Mouse (Mus musculus): ENCODE measurements around the gene 1700019N19Rik. TPM values are rescaled to one million over a fixed set of nuclear protein-coding genes. Genes with fewer than 3 reads are reported as not detected.

Gene 1700019N19Rik
- polyA plus RNA-seq, 1 experiment, result 0.35 TPM

- Histone ChIP-seq H3K4me3 (ENCODE audit: control insufficient read depth, insufficient read depth, low read length) (no peak overlapping the region), H3K36me3 (ENCODE audit: control insufficient read depth, insufficient read depth, low read length) (no peaks in the 10 kb centered on the region), H3K27me3 (ENCODE audit: control insufficient read depth, insufficient read depth, low read length) (no peaks in the 10 kb centered on the region), H3K27ac (ENCODE audit: control insufficient read depth, insufficient read depth, low read length) (no peak overlapping the region), H3K4me1 (replicated peaks; ENCODE audit: control insufficient read depth, insufficient read depth, low read length) (no peaks in the 10 kb centered on the region)
- WGBS, result 82% methylated on average over 4 of the region's 4 CpGs
- DNase-seq, result no peak
- no peak for TF ChIP-seq CTCF (IDR thresholded peaks at IDR 0.05; ENCODE audit: borderline replicate concordance, control insufficient read depth, extremely low read depth, insufficient read depth, low read length, poor library complexity)
- no peak for TF ChIP-seq POLR2A (IDR thresholded peaks at IDR 0.05; ENCODE audit: control insufficient read depth, extremely low read depth, insufficient read depth, low read length, poor library complexity)
Measured at GRCm38 (mm10) chr19:58742711-58743110, 51.5 kb downstream of the 1700019N19Rik start.

- DNase-seq, result no peak
- no peak for TF ChIP-seq POLR2A (IDR thresholded peaks at IDR 0.05; ENCODE audit: control insufficient read depth, extremely low read depth, insufficient read depth, low read length, poor library complexity)
- TF ChIP-seq CTCF (IDR thresholded peaks at IDR 0.05; ENCODE audit: borderline replicate concordance, control insufficient read depth, extremely low read depth, insufficient read depth, low read length, poor library complexity), result no peak
- Histone ChIP-seq H3K36me3 (ENCODE audit: control insufficient read depth, insufficient read depth, low read length) (no peaks in the 10 kb centered on the region), H3K27ac (ENCODE audit: control insufficient read depth, insufficient read depth, low read length) (no peak overlapping the region), H3K4me3 (ENCODE audit: control insufficient read depth, insufficient read depth, low read length) (no peak overlapping the region), H3K27me3 (ENCODE audit: control insufficient read depth, insufficient read depth, low read length) (no peaks in the 10 kb centered on the region), H3K4me1 (replicated peaks; ENCODE audit: control insufficient read depth, insufficient read depth, low read length) (no peaks in the 10 kb centered on the region)
- WGBS, result 81% methylated on average over 6 of the region's 6 CpGs
Measured at GRCm38 (mm10) chr19:58741036-58741435, 53.2 kb downstream of the 1700019N19Rik start.

DNA sequence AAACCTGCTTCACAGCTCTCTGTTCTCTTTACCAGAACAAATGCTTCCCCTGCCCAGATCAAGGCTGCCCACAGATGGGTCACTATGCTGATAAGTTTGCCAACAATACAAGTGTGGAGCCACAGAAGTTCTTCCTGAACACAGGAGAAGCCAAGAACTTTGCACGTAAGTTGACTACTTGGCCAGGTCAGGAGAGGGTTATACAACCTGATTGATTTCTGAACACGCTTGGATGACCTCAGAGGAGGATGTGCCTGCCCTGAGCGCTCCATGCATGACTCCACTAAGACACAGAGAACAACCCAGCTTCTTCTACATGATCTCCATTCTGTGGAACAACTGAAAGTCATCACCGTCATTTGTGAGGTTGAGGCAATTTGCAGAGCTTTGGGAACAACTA lies 56.1 kb downstream of the 1700019N19Rik start:
- Histone ChIP-seq H3K36me3 (ENCODE audit: control insufficient read depth, insufficient read depth, low read length) (no peaks in the 10 kb centered on the region), H3K27me3 (ENCODE audit: control insufficient read depth, insufficient read depth, low read length) (no peaks in the 10 kb centered on the region), H3K27ac (ENCODE audit: control insufficient read depth, insufficient read depth, low read length) (no peak overlapping the region), H3K4me1 (replicated peaks; ENCODE audit: control insufficient read depth, insufficient read depth, low read length) (no peaks in the 10 kb centered on the region), H3K4me3 (ENCODE audit: control insufficient read depth, insufficient read depth, low read length) (no peak overlapping the region)
- TF ChIP-seq POLR2A (IDR thresholded peaks at IDR 0.05; ENCODE audit: control insufficient read depth, extremely low read depth, insufficient read depth, low read length, poor library complexity) (no peak), CTCF (IDR thresholded peaks at IDR 0.05; ENCODE audit: borderline replicate concordance, control insufficient read depth, extremely low read depth, insufficient read depth, low read length, poor library complexity) (no peak)
- 92% methylated on average over 4 of the region's 4 CpGs for WGBS
- DNase-seq, result no peak

Other genes with a start within 250 kb of the 1700019N19Rik start
- gene Pnlip, start 142.0 kb downstream of the 1700019N19Rik start, polyA plus RNA-seq (2012; rRNA removed), result 0.08 and 0.17 TPM in 2 replicates
- gene Pnliprp1, start 65.6 kb downstream of the 1700019N19Rik start, polyA plus RNA-seq (2012; rRNA removed), result 0.44 TPM in 1 of 2 replicates, not detected in the other
- not detected in 2 replicates for gene Pnliprp2, start 34.7 kb downstream of the 1700019N19Rik start, polyA plus RNA-seq (2012; rRNA removed)
- gene Eno4, start 149.0 kb upstream of the 1700019N19Rik start, polyA plus RNA-seq (2012; rRNA removed), result 0.09 and 0.14 TPM in 2 replicates
- gene Hspa12a, start 149.2 kb upstream of the 1700019N19Rik start, polyA plus RNA-seq (2012; rRNA removed), result 1.5 and 3.3 TPM in 2 replicates

All from thymus, adult 2 months (tissue).